Mouse (Mus musculus): ENCODE results near the gene Clip3.
A peak's percentile ranks its signal among the peaks of the same experiment; 100 is the strongest.

Gene Clip3

GRCm38 (mm10) chr7:30291215-30292131 lies at the start of gene Clip3:
Clip3 (plus strand) TSS chr7:30291728.
- peak; percentile 91 to 95 for DNase-seq (ENCODE audit: low spot score in 2 of 2)

GRCm38 (mm10) chr7:30251956-30252954 lies 39.3 kb upstream of the Clip3 start:
- DNase-seq (ENCODE audit: low spot score in 2 of 2): no peak

DNA sequence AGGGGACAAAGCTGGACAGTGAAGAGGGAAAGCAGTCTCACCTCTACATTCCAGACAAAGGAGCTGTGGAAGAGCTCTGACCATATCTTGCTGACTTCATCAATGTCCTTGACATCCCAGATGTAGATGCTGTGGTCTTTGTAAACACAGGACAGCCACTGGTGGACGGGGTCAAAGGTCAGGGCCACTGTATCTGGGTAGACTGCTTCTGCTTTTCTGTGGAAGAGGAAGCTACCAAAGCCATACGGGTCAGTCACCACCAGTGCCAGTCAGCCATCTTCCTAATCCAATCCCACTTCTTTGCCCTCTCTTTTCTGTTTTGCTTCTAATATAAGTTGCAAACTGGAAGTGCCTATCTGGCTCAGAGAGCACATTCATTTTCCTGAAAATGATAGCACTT lies 26.5 kb upstream of the Clip3 start:
- DNase-seq (ENCODE audit: low spot score in 2 of 2): no peak

- DNase-seq (ENCODE audit: low spot score in 2 of 2): no peak
These were observed 26.0 kb upstream of the Clip3 start for GRCm38 (mm10) chr7:30265531-30265930.

DNA sequence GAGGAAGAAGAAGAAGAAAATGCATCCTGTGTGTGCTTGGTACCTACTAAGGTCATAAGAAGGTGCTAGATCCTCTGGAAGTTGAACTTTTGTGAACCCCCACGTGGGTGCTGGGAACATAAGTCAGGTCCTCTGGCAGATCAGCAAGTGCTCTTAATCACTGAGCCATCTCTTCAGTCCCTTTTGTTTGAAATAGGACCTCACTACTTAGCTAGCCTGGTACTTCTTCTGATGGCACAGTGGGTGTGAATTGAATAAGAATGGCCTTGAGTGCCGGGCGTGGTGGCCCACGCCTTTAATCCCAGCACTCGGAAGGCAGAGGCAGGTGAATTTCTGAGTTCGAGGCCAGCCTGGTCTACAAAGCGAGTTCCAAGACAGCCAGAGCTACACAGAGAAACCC lies 25.6 kb upstream of the Clip3 start:
- no peak for DNase-seq (ENCODE audit: low spot score in 2 of 2)

DNA sequence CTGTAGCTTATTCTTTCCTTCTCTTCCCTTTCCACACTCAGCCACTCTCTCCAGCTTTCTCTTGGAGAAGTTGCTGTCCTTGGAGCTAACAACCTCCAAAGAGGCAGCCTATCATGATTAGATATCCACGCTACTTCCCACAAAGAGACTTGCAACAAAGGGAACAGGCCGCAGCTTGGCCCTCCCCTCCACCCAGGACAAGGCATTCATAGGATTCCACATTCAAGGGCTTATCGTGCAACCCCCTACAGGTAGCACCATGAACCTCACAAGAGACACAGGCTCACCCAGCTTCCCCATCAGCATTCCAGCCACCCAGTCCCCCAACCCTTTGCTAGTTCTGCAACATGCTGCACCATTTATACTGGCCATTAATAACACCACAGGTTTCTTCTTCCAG lies 24.7 kb upstream of the Clip3 start:
- DNase-seq (ENCODE audit: low spot score in 2 of 2): no peak

DNA sequence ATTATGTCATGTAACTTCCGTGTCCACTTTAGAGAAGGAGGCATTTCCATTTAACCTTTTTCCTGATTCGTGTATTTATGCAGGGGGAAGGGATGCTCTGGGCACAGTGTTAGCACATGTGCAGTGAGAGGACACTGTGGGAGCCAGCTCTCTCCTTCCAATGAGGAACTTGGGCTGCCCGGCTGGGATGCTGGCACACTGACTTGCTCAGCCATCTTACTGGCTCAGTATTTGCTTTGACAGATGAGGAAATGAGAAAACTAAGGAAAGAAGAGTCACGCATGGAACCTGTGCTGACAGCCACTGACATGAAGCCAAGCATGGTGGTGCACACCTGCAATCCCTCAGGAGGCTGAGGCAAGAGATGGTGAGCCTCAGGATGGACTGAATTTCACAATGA lies 21.9 kb upstream of the Clip3 start:
- DNase-seq (ENCODE audit: low spot score in 2 of 2): no peak

- no peak for DNase-seq (ENCODE audit: low spot score in 2 of 2)
These were observed 17.1 kb upstream of the Clip3 start for GRCm38 (mm10) chr7:30274383-30274782.

DNA sequence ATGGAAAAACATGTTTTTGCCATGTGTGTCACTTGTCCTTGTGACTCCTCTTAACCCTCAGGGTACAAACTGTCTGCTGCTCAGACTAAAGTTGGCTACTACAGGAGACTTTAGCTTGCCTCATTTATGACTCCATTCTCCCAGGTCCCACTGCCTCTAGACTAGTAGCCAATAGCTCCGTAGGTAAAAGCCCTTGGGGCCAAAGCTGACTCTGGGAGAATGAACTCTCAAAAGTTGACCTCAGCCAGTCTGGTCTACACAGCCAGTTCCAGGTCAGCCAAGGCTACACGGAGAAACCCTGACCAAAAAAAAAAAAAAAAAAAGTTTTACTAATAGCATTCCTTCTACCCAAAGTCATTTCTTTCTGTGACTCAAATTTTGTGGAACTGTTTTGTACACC lies 12.6 kb upstream of the Clip3 start:
- no peak for DNase-seq (ENCODE audit: low spot score in 2 of 2)

DNA sequence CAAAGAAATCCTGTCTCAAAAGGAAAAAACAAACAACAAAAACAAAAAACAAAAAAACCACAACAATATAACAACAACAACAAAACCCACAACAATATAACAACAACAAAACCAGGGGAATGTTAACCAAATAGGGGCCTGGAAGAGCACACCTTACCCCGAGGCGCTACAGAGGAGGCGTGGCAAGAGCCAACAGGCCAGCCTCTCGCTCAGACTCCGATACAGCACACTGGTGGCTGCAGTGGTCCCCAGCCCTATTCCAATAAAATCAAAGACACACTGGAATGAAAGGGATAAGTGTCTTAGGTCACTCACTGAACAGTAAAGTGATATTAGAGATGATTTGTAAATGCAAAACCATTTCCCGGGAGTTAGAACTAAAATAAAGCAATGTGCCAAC lies 12.0 kb upstream of the Clip3 start:
- no peak for DNase-seq (ENCODE audit: low spot score in 2 of 2)

GRCm38 (mm10) chr7:30279951-30280669 lies 11.4 kb upstream of the Clip3 start, which contains the start of the genes Thap8 and Wdr62:
Thap8 (plus strand) TSS chr7:30280094.
Wdr62 (minus strand) TSS chr7:30280419.
- DNase-seq (ENCODE audit: low spot score in 2 of 2): peak; percentile 88 to 92

DNA sequence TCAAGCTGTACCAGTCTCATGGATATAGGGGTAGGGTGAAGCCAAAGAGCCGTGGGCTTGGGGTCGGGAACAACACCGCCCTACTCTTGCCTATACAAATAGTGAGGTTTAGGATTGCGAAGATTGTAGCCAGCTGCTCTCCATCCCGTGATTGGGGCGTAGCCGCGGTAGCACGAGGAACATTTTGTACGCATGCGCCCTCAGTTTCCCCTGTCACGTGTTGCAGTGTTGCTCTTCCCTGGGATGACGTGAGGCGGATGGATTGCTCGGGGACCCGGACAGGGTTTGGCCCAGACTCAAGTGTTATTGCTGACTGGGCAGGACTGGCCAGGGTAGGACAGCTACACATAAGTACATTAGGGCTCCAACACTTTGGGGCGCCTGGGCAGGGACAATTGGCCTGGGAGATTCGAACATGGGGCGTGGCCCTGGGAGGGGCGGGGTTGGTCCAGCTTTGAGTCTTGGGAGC lies 10.8 kb upstream of the Clip3 start:
- DNase-seq (ENCODE audit: low spot score in 2 of 2): peak; percentile 81 to 87

DNA sequence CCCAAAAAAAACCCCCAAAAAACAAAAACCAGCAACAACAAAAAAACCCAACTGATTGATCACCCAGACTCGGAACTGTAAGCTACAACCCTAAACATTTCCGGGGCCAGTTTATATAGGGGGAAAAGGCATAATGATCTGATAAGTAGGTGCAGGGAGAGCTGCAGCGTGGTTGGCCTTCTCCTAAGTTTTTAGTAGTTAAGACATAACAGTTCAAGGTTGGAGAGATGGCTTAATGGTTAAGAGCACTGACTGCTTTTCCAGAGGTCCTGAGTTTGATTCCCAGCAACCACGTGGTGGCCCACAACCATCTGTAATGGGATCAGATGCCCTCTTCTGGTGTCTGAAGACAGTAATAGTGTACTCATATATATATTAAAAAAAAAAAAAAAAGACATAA lies 10.0 kb upstream of the Clip3 start:
- no peak for DNase-seq (ENCODE audit: low spot score in 2 of 2)

GRCm38 (mm10) chr7:30282740-30283139 lies 8.8 kb upstream of the Clip3 start:
- DNase-seq (ENCODE audit: low spot score in 2 of 2): no peak

GRCm38 (mm10) chr7:30286701-30287410 lies 4.7 kb upstream of the Clip3 start:
- DNase-seq (ENCODE audit: low spot score in 2 of 2): no peak

- no peak for DNase-seq (ENCODE audit: low spot score in 2 of 2)
These were observed 3.5 kb upstream of the Clip3 start for GRCm38 (mm10) chr7:30288046-30288445.

- DNase-seq (ENCODE audit: low spot score in 2 of 2): no peak
These were observed 2.3 kb upstream of the Clip3 start for GRCm38 (mm10) chr7:30289071-30289713.

DNA sequence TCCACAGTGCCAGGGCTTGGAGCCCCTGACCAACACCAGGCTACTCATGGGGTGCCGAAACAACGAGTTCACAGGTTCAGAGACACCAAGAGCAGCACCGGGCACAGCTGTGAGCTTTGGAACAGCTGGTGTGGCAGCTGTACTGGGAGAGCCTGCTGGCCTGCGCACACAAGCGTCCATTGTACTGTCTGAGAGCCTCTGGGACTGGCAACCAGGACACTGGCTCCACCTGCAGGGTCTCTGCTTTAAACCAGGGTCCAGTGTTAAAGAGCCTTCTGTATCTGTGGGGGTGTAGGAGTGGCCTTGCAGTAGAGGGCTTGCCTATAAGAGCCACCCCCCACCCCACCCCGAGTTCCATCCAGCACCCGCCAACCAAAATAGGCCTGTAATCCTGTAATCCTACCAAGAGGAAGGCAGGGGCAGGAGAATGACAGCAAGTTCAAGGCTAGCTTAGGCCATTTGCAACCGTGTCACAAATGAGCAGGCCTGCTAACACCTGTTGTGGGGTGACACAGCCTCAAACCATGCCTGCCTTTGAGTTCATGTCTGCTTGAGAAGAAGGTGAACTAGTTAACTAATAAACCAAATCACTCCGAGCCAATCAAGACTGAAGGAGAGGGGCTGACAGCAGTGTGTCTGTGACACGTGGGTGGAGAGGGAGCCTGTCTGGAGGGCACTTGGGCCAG lies 1.7 kb upstream of the Clip3 start:
- no peak for DNase-seq (ENCODE audit: low spot score in 2 of 2)

GRCm38 (mm10) chr7:30293795-30294194 lies 2.3 kb downstream of the Clip3 start:
- peak; percentile 50 to 51 for DNase-seq (ENCODE audit: low spot score in 2 of 2)

GRCm38 (mm10) chr7:30294296-30294695 lies 2.8 kb downstream of the Clip3 start:
- no peak for DNase-seq (ENCODE audit: low spot score in 2 of 2)

Measured in frontal cortex, postnatal 36 days (tissue).